ENCODE assay signal across 26 mouse cellular contexts in genomic region chr3:119464073-119464472, GRCm38 (mm10).
"Had no signal": no experiment of that assay in that cellular context is flagged by ENCODE, and none has a peak within 500 bp of the region (broad histone marks: within the 10 kb centered on the region; RNA-seq: fewer than 3 reads in every experiment).

No protein-coding gene starts in this region.

- ATAC-seq: hindbrain, postnatal 0 days; intestine, embryonic 16.5 days; liver, embryonic 12.5 days had no signal

- H3K4me2 ChIP-seq: heart, embryonic 11.5 days; heart, embryonic 13.5 days; heart, embryonic 15.5 days; hindbrain, embryonic 13.5 days; hindbrain, embryonic 15.5 days; kidney, embryonic 15.5 days; limb, embryonic 13.5 days; limb, embryonic 15.5 days; liver, embryonic 12.5 days had no signal

- DNase-seq: gastrocnemius, adult 2 months; gastrocnemius, postnatal 10 days; gastrocnemius, postnatal 25 days; heart, adult 18-20 months; heart, postnatal 14 days; heart, postnatal 36 days; kidney, adult 11 months; kidney, adult 2 months; kidney, adult 9 months; kidney, postnatal 14 days; kidney, postnatal 36 days; layer of hippocampus, adult 9-11 months; layer of hippocampus, postnatal 36 days; left cerebral cortex, postnatal 4 days had no signal

- H3K4me1 ChIP-seq: heart, embryonic 13.5 days; heart, embryonic 15.5 days; hindbrain, embryonic 13.5 days; hindbrain, embryonic 15.5 days; kidney, embryonic 15.5 days; limb, embryonic 13.5 days; limb, embryonic 15.5 days; liver, embryonic 12.5 days had no signal

- H3K27ac ChIP-seq: gastrocnemius, adult 2 months; heart, embryonic 13.5 days; heart, embryonic 15.5 days; hindbrain, embryonic 13.5 days; hindbrain, embryonic 15.5 days; hindbrain, postnatal 0 days; kidney, embryonic 15.5 days; kidney, postnatal 0 days; limb, embryonic 13.5 days; limb, embryonic 15.5 days; liver, embryonic 12.5 days had no signal

- H3K36me3 ChIP-seq: heart, embryonic 13.5 days; heart, embryonic 15.5 days; hindbrain, embryonic 13.5 days; hindbrain, embryonic 15.5 days; kidney, embryonic 15.5 days; limb, embryonic 13.5 days; limb, embryonic 15.5 days; liver, embryonic 12.5 days had no signal

- H3K4me3 ChIP-seq: gastrocnemius, adult 2 months; heart, embryonic 13.5 days; heart, embryonic 15.5 days; hindbrain, embryonic 13.5 days; hindbrain, embryonic 15.5 days; kidney, embryonic 15.5 days; limb, embryonic 13.5 days; limb, embryonic 15.5 days; liver, embryonic 12.5 days had no signal

- H3K9ac ChIP-seq: heart, embryonic 13.5 days; heart, embryonic 15.5 days; hindbrain, embryonic 13.5 days; hindbrain, embryonic 15.5 days; kidney, embryonic 15.5 days; limb, embryonic 13.5 days; limb, embryonic 15.5 days; liver, embryonic 12.5 days had no signal

- H3K9me3 ChIP-seq: heart, embryonic 13.5 days; heart, embryonic 15.5 days; hindbrain, embryonic 13.5 days; hindbrain, embryonic 15.5 days; kidney, embryonic 15.5 days; limb, embryonic 13.5 days; limb, embryonic 15.5 days; liver, embryonic 12.5 days had no signal

- H3K27me3 ChIP-seq: heart, embryonic 13.5 days; heart, embryonic 15.5 days; hindbrain, embryonic 13.5 days; hindbrain, embryonic 15.5 days; kidney, embryonic 15.5 days; limb, embryonic 13.5 days; limb, embryonic 15.5 days; liver, embryonic 12.5 days had no signal
